ENCODE assay signal across 10 mouse cellular contexts in genomic region chr13:6636520-6636919, GRCm38 (mm10). TPM values are rescaled to one million over a fixed set of nuclear protein-coding genes. Genes with fewer than 3 reads are reported as not detected.
DNase-seq lines count a peak whose midpoint lies in the region; ATAC-seq lines count a peak whose summit lies in the region.
"Had no signal": no experiment of that assay in that cellular context is flagged by ENCODE, and none has a peak within 500 bp of the region (broad histone marks: within the 10 kb centered on the region; RNA-seq: fewer than 3 reads in every experiment).

No protein-coding gene starts in this region.

- H3K27me3 ChIP-seq in heart, embryonic 15.5 days = no peaks in the 10 kb centered on the region
- no peaks in the 10 kb centered on the region for H3K27me3 ChIP-seq in hindbrain, embryonic 14.5 days (ENCODE audit: control insufficient read depth, insufficient read depth, low read length)
- H3K27me3 ChIP-seq: midbrain, embryonic 15.5 days had no signal

- H3K36me3 ChIP-seq in heart, embryonic 15.5 days = no peaks in the 10 kb centered on the region
- no peaks in the 10 kb centered on the region for H3K36me3 ChIP-seq in macrophage (ENCODE audit: inconsistent target)
- 0 out of 2 replicates have a peak, but pooled peaks cover 6% of the 10 kb centered on the region for H3K36me3 ChIP-seq in hindbrain, embryonic 14.5 days (replicated peaks; ENCODE audit: control insufficient read depth, insufficient read depth)
- H3K36me3 ChIP-seq: midbrain, embryonic 15.5 days had no signal

- H3K27ac ChIP-seq in heart, embryonic 15.5 days = peak overlapping the region; percentile 93
- peak overlapping the region; percentile 67 for H3K27ac ChIP-seq in macrophage
- H3K27ac ChIP-seq in hindbrain, embryonic 14.5 days = no peak overlapping the region
- H3K27ac ChIP-seq: midbrain, embryonic 15.5 days had no signal

- H3K79me2 ChIP-seq in macrophage (ENCODE audit: inconsistent target) = peaks cover 76% of the 10 kb centered on the region

- 50% methylated on average over 6 of the region's 6 CpGs for WGBS in heart, embryonic 15.5 days
- WGBS in macrophage (ENCODE audit: missing documents) = 15% methylated on average over 6 of the region's 6 CpGs
- 71% methylated on average over 6 of the region's 6 CpGs for WGBS in hindbrain, embryonic 14.5 days

- peaks cover 61% of the 10 kb centered on the region for H3K4me1 ChIP-seq in heart, embryonic 15.5 days (replicated peaks)
- H3K4me1 ChIP-seq in hindbrain, embryonic 14.5 days (replicated peaks; ENCODE audit: control insufficient read depth, insufficient read depth, low read length) = no peaks in the 10 kb centered on the region; the same call in 1 of the 2 replicates
- H3K4me1 ChIP-seq: midbrain, embryonic 15.5 days had no signal

- no peak overlapping the region for H3K4me3 ChIP-seq in heart, embryonic 15.5 days
- H3K4me3 ChIP-seq in macrophage (ENCODE audit: inconsistent target) = no peak overlapping the region
- no peak overlapping the region for H3K4me3 ChIP-seq in hindbrain, embryonic 14.5 days (replicated peaks; ENCODE audit: low read length)
- H3K4me3 ChIP-seq: midbrain, embryonic 15.5 days had no signal

- ATAC-seq in heart, embryonic 15.5 days (replicated peaks; ENCODE audit: insufficient number of reproducible peaks, insufficient read depth, low FRiP score, low read depth) = no peak
- peak; percentile 57 for ATAC-seq in common myeloid progenitor, adult 5-6 weeks (replicated peaks; ENCODE audit: low read depth, poor library complexity, severe bottlenecking)
- ATAC-seq in hindbrain, embryonic 14.5 days (ENCODE audit: low FRiP score) = no peak
- ATAC-seq: midbrain, embryonic 15.5 days had no signal

- no peak for DNase-seq in heart, adult 8-10 months (ENCODE audit: low spot score)
- DNase-seq in ES-CJ7 (ENCODE audit: low read depth, low spot score) = peak; percentile 81
- no peak for DNase-seq in cerebellum, postnatal 36 days
- no peak for DNase-seq in B cell, adult 2 months
- no peak for DNase-seq in hindbrain, embryonic 14.5 days (ENCODE audit: low spot score)
- DNase-seq: thymus, adult 2 months had no signal

- H3K4me2 ChIP-seq in heart, embryonic 15.5 days = no peak overlapping the region
- H3K4me2 ChIP-seq in hindbrain, embryonic 14.5 days (replicated peaks) = no peak overlapping the region
- H3K4me2 ChIP-seq: midbrain, embryonic 15.5 days had no signal

- no peaks in the 10 kb centered on the region for H3K9me3 ChIP-seq in heart, embryonic 15.5 days (replicated peaks)
- H3K9me3 ChIP-seq in hindbrain, embryonic 14.5 days (ENCODE audit: control insufficient read depth, low read length) = no peaks in the 10 kb centered on the region
- H3K9me3 ChIP-seq: midbrain, embryonic 15.5 days had no signal

- H3K9ac ChIP-seq in heart, embryonic 15.5 days = no peak overlapping the region
- no peak overlapping the region for H3K9ac ChIP-seq in hindbrain, embryonic 14.5 days
- H3K9ac ChIP-seq: midbrain, embryonic 15.5 days had no signal

RNA-seq across cellular contexts. Expression of gene Pfkp, which starts 12.1 kb away (rescaled TPM):
- 172 and 191 TPM in 2 replicates for polyA plus RNA-seq in heart, embryonic 15.5 days (2015; fragmentation: Nextera tagmentation; extraction: Ambion mirVana)
- total RNA-seq in heart, adult 8-10 months (2022) = 10 to 100 TPM; 27.7 to 47.5 (median 33.5) TPM
- total RNA-seq in common myeloid progenitor, adult 5-6 weeks (2017) = 43.8 TPM in 2 replicates
- total RNA-seq in macrophage (2018; cell fraction: chromatin; rRNA removed) = 100 to 1,000 TPM in 23 of 26 experiments, 10 to 100 TPM in 3; 81.2 to 742 (median 166) TPM
- 10 to 100 TPM; 24.4 to 73.3 (median 37.5) TPM for total RNA-seq in macrophage (2018; cell fraction: cytosol; rRNA removed)
- total RNA-seq in macrophage (2018; cell fraction: nucleus; rRNA removed) = 100 to 1,000 TPM in 11 of 26 experiments, 10 to 100 TPM in 15; 50.6 to 688 (median 88.0) TPM
- 27.2 to 54.0 TPM (median 36.3 TPM) in 3 replicates for polyA plus RNA-seq in macrophage (2018)
- polyA plus RNA-seq in hindbrain, embryonic 14.5 days (2014; fragmentation: Nextera tagmentation; extraction: Ambion mirVana) = 348 and 378 TPM in 2 replicates
